In genomic region chr5:129299456-129299765, GRCm38 (mm10) we compare ENCODE assay signal across 12 mouse cellular contexts.
DNase-seq lines count a peak whose midpoint lies in the region; ATAC-seq and TF ChIP-seq lines count a peak whose summit lies in the region.
"Had no signal": no experiment of that assay in that cellular context is flagged by ENCODE, and none has a peak within 500 bp of the region (broad histone marks: within the 10 kb centered on the region; RNA-seq: fewer than 3 reads in every experiment).

No protein-coding gene starts in this region.

- peaks cover 22% of the 10 kb centered on the region for H3K4me1 ChIP-seq in midbrain, embryonic 10.5 days
- H3K4me1 ChIP-seq in midbrain, embryonic 15.5 days = peaks cover 4% of the 10 kb centered on the region; the same call in 1 of the 2 replicates
- peaks cover 17% of the 10 kb centered on the region for H3K4me1 ChIP-seq in kidney, embryonic 14.5 days (ENCODE audit: control insufficient read depth, insufficient read depth, low read length)
- peaks cover 38% of the 10 kb centered on the region for H3K4me1 ChIP-seq in olfactory bulb, adult 2 months (ENCODE audit: control insufficient read depth, insufficient read depth, low read length)
- no peaks in the 10 kb centered on the region for H3K4me1 ChIP-seq in intestine, postnatal 0 days (replicated peaks; ENCODE audit: control insufficient read depth, insufficient read depth, low read length)
- H3K4me1 ChIP-seq in cerebellum, adult 2 months (ENCODE audit: control insufficient read depth, insufficient read depth, low read length) = no peaks in the 10 kb centered on the region

- no peak for DNase-seq in frontal cortex, postnatal 25 days (ENCODE audit: low spot score in 2 of 2)
- no peak for DNase-seq in midbrain, embryonic 10.5 days (ENCODE audit: low spot score)
- DNase-seq in cerebellum, adult 2 months = no peak
- DNase-seq: right cerebral cortex, adult 18-20 months had no signal

- TF ChIP-seq CTCF in olfactory bulb, adult 2 months (IDR thresholded peaks at IDR 0.05; ENCODE audit: insufficient read depth, low read depth, low read length) = no peak
- TF ChIP-seq CTCF in intestine, postnatal 0 days (IDR thresholded peaks at IDR 0.05; ENCODE audit: low read depth) = no peak
- TF ChIP-seq CTCF in cerebellum, adult 2 months (IDR thresholded peaks at IDR 0.05; ENCODE audit: borderline replicate concordance, insufficient read depth, low read depth, low read length) = no peak

- no peak overlapping the region for H3K4me2 ChIP-seq in midbrain, embryonic 15.5 days
- no peak overlapping the region for H3K4me2 ChIP-seq in kidney, embryonic 14.5 days (replicated peaks; ENCODE audit: low read depth, low read length)
- H3K4me2 ChIP-seq in intestine, postnatal 0 days (replicated peaks; ENCODE audit: low read depth) = no peak overlapping the region
- H3K4me2 ChIP-seq: heart, embryonic 12.5 days; stomach, embryonic 15.5 days had no signal

- no peaks in the 10 kb centered on the region for H3K36me3 ChIP-seq in midbrain, embryonic 10.5 days
- no peaks in the 10 kb centered on the region for H3K36me3 ChIP-seq in midbrain, embryonic 15.5 days (replicated peaks)
- H3K36me3 ChIP-seq in kidney, embryonic 14.5 days (ENCODE audit: control insufficient read depth, insufficient read depth, low read length) = no peaks in the 10 kb centered on the region
- no peaks in the 10 kb centered on the region for H3K36me3 ChIP-seq in intestine, postnatal 0 days (ENCODE audit: control insufficient read depth, insufficient read depth)
- H3K36me3 ChIP-seq: heart, embryonic 12.5 days; stomach, embryonic 15.5 days had no signal

- no peak for TF ChIP-seq POLR2A in olfactory bulb, adult 2 months (IDR thresholded peaks at IDR 0.05; ENCODE audit: insufficient read depth, low read depth, low read length)
- TF ChIP-seq POLR2A in cerebellum, adult 2 months (IDR thresholded peaks at IDR 0.05; ENCODE audit: borderline replicate concordance, insufficient read depth, low read length) = no peak

- peak; percentile 35; the same call in 1 of the 2 replicates for ATAC-seq in frontal cortex, adult (ENCODE audit: low TSS enrichment)
- ATAC-seq in midbrain, embryonic 15.5 days (replicated peaks) = no peak
- 0 out of 2 replicates have a peak, but pooled peaks have one; percentile 38 for ATAC-seq in kidney, embryonic 14.5 days (ENCODE audit: low FRiP score, low TSS enrichment)
- no peak for ATAC-seq in intestine, postnatal 0 days
- ATAC-seq: intestine, embryonic 16.5 days had no signal

- peak overlapping the region; percentile 65; the same call in 1 of the 2 replicates for H3K27ac ChIP-seq in midbrain, embryonic 10.5 days (replicated peaks)
- no peak overlapping the region for H3K27ac ChIP-seq in midbrain, embryonic 15.5 days
- H3K27ac ChIP-seq in kidney, embryonic 14.5 days (ENCODE audit: low read depth, low read length) = no peak overlapping the region
- peak overlapping the region; percentile 67; the same call in 1 of the 2 replicates for H3K27ac ChIP-seq in olfactory bulb, adult 2 months (ENCODE audit: insufficient read depth, low read depth, low read length)
- H3K27ac ChIP-seq in intestine, postnatal 0 days (ENCODE audit: low read depth, low read length) = no peak overlapping the region
- H3K27ac ChIP-seq in cerebellum, adult 2 months (ENCODE audit: insufficient read depth, low read length) = no peak overlapping the region
- H3K27ac ChIP-seq: stomach, embryonic 15.5 days had no signal

- no peak overlapping the region for H3K4me3 ChIP-seq in midbrain, embryonic 10.5 days
- H3K4me3 ChIP-seq in midbrain, embryonic 15.5 days = no peak overlapping the region
- no peak overlapping the region for H3K4me3 ChIP-seq in kidney, embryonic 14.5 days (ENCODE audit: low read length)
- no peak overlapping the region for H3K4me3 ChIP-seq in olfactory bulb, adult 2 months (ENCODE audit: insufficient read depth, low read depth, low read length)
- H3K4me3 ChIP-seq in intestine, postnatal 0 days (ENCODE audit: low read depth, low read length) = no peak overlapping the region
- H3K4me3 ChIP-seq in cerebellum, adult 2 months (replicated peaks; ENCODE audit: insufficient read depth, low read depth, low read length) = no peak overlapping the region
- H3K4me3 ChIP-seq: heart, embryonic 12.5 days; stomach, embryonic 15.5 days had no signal

- H3K27me3 ChIP-seq in midbrain, embryonic 10.5 days (ENCODE audit: low read depth, poor library complexity, severe bottlenecking) = no peaks in the 10 kb centered on the region
- H3K27me3 ChIP-seq in midbrain, embryonic 15.5 days (replicated peaks) = no peaks in the 10 kb centered on the region
- H3K27me3 ChIP-seq in kidney, embryonic 14.5 days (ENCODE audit: control insufficient read depth, insufficient read depth, low read length) = no peaks in the 10 kb centered on the region
- H3K27me3 ChIP-seq in intestine, postnatal 0 days (replicated peaks; ENCODE audit: control insufficient read depth, insufficient read depth, low read length) = no peaks in the 10 kb centered on the region
- H3K27me3 ChIP-seq in cerebellum, adult 2 months (ENCODE audit: control insufficient read depth, insufficient read depth, low read length) = peaks cover 2% of the 10 kb centered on the region; the same call in 1 of the 2 replicates
- H3K27me3 ChIP-seq: stomach, embryonic 15.5 days had no signal

- no peaks in the 10 kb centered on the region for H3K9me3 ChIP-seq in midbrain, embryonic 10.5 days (replicated peaks)
- no peaks in the 10 kb centered on the region for H3K9me3 ChIP-seq in midbrain, embryonic 15.5 days
- H3K9me3 ChIP-seq in kidney, embryonic 14.5 days (ENCODE audit: control insufficient read depth, low read length) = no peaks in the 10 kb centered on the region
- H3K9me3 ChIP-seq in intestine, postnatal 0 days (ENCODE audit: control insufficient read depth) = no peaks in the 10 kb centered on the region
- H3K9me3 ChIP-seq: heart, embryonic 12.5 days; stomach, embryonic 15.5 days had no signal

- H3K9ac ChIP-seq in midbrain, embryonic 15.5 days = no peak overlapping the region
- no peak overlapping the region for H3K9ac ChIP-seq in kidney, embryonic 14.5 days (ENCODE audit: low read depth, low read length)
- no peak overlapping the region for H3K9ac ChIP-seq in intestine, postnatal 0 days (ENCODE audit: low read depth, low read length)
- H3K9ac ChIP-seq: heart, embryonic 12.5 days; stomach, embryonic 15.5 days had no signal

- 35% methylated on average over 2 of the region's 2 CpGs for WGBS in midbrain, embryonic 10.5 days
- WGBS in midbrain, embryonic 15.5 days = 48% methylated on average over 2 of the region's 2 CpGs
- 32% methylated on average over 2 of the region's 2 CpGs for whole genome bisulfite sequencing in kidney, embryonic 14.5 days
- 30% methylated on average over 2 of the region's 2 CpGs for WGBS in olfactory bulb, adult 2 months
- 55% methylated on average over 2 of the region's 2 CpGs for WGBS in intestine, postnatal 0 days
- 39% methylated on average over 2 of the region's 2 CpGs for WGBS in cerebellum, adult 2 months

Comparison
In these comparisons a context has a peak if more than half of its experiments do, and no peak if none do; other contexts are left out.
1. H3K27ac ChIP-seq: peak in midbrain, embryonic 10.5 days (single experiment) and olfactory bulb, adult 2 months (single experiment); none in midbrain, embryonic 15.5 days (single experiment), kidney, embryonic 14.5 days (single experiment), intestine, postnatal 0 days (single experiment) and cerebellum, adult 2 months (single experiment).
2. ATAC-seq: peak in frontal cortex, adult (single experiment) and kidney, embryonic 14.5 days (single experiment); none in midbrain, embryonic 15.5 days (single experiment) and intestine, postnatal 0 days (single experiment).